Mouse (Mus musculus): ENCODE measurements around the gene Kif22.
"Not testable (repeated sequence)": the region's sequence is repeated elsewhere in the genome, so short reads cannot be mapped to it uniquely, and the experiment has no call there.

Kif22 gene

GRCm38 (mm10) chr7:127041851-127042672 lies at the start of gene Kif22:
TSS of gene Kif22 (minus strand) at chr7:127042471.
- peak; percentile 87 for DNase-seq

DNA sequence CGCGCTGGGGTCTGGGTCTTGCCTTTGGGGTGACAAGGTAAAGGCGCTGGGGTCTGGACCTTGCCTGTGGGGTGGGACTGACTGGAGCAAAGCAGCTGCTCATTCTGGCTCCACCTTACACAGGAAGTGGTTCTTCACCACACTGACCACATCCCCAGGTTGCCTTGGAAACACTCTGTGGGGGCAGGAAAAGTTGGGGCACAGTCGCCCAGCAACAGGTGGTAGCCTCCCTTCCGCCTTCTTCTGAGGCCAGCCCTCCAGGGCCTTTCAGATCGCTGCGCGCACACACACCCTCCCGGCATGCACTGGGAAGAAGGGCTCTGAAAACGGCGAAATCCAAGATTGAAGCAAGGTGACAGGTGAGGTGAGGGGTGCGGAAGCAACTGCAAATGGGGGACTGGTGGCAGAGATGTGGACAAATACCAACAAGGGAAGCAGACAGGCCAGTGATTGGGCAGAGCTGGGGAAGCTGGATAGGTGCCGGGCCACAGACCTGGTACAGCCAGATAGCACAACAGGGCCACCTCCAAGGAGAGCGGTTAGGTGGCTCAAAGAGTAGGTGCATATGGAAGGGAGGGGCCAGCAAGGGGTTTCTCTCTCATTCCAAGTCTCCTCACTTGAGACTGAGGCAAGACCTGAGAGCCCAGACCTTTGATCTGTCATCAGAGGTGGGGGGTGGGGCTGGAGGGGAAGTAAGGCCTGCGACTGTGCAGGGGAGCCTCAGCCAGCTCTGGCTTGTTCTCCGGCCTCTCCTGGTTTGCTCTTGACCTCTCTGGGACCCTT lies 49.0 kb upstream of the Kif22 start, which contains the start of gene AI467606:
AI467606 (plus strand) TSS at position 246 of the 783 bp plus-strand sequence.
- DNase-seq, result peak; percentile 31

- no peak for DNase-seq
Observed at GRCm38 (mm10) chr7:127090154-127091113, 48.2 kb upstream of the Kif22 start.

DNA sequence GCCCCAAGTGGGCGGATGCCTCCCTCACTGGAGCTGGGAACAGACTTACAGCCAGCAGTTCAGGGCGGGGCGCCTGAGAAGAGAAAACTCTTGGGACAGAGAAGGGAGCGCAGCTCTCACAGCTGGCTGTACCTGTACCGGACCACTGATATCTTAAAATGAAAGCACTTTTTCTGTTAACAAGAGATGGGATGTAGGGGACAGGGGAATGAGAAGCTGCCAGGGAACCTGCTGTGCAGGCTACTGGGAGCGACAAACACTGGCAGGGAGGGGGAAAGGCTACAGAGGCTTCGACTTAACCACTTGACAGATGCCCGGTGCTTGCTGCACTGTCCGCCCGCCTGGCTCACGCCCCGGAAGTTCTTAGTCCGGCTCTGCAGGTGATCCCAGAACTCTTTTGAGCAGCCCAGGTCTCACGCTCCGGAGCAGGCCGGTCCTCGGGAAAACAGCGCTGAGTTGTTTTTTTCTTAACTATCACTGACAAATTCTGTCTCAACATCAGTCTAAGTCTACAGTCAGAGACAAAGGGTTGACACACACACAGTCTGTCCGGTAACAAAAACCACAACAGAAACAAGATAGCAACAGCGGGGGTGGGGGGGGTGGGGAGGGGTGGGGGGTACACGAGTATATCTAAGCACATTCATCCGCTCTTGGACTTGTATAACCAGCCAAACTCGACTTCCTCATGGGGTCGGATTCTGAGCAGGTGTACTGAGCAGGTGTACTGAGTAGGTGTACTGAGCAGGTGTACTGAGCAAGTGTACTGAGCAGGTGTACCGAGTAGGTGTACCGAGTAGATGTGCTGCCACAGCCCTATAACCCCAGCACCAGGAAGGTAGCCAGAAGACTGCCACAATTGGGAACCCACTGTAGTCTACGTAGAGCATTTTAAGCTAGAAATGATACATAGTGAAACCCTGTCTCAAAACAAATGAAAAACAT lies 46.9 kb upstream of the Kif22 start:
- no peak for DNase-seq

- no peak for DNase-seq
Observed at GRCm38 (mm10) chr7:127088083-127088482, 45.8 kb upstream of the Kif22 start.

DNA sequence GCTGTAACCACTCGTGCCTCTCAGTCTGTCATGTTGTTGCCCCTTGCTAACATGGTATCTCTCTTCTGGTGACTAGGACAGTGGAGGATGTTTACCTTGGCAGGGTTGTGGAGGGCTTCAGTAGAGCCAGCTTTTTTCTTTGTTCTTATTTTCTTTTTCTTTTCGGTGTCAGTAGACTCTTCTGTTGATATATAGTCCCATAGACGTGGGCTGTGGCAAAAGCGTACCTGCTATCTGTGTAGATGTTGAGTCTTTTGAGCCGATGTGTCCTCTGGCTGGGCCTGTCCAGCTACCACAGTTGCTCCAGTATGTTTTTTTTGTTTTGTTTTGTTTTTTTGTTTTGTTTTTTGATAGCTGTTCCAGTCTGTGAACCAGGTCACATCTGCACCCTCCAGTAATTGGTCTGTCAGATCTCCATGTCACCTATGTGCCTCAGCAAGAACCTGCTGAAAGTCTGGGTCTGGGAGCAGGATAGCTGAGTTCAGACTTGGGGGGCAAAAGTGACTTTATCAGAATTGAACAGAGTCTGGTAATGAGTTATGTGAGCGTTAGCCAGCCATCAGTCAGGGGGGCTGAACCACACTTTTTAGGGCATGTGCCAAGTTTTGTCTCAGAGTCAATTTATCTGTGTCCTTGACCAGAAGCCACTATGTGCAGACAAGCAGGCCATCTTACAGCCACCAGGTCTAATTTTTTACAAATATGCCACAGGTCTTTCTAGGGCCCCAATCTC lies 45.2 kb upstream of the Kif22 start, which contains the start of gene Zg16:
Zg16 (minus strand) TSS at position 51 of the 733 bp plus-strand sequence.
- not testable (repeated sequence) for DNase-seq

GRCm38 (mm10) chr7:127085751-127086150 lies 43.5 kb upstream of the Kif22 start:
- DNase-seq, result not testable (repeated sequence)

DNA sequence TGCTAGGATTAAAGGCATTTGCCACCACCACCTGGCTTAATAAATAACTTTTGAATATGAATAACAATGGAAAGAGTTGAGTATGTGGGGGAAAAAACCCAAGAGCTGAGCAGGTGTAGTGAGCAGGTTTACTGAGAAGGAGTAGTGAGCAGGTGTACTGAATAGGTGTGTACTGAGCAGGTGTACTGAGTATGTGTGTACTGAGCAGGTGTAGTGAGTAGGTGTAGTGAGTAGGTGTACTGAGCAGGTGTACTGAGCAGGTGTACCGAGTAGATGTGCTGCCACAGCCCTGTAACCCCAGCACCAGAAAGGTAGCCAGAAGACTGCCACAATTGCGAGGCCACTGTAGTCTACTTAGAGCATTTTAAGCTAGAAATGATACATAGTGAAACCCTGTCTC lies 42.5 kb upstream of the Kif22 start:
- DNase-seq, result no peak

DNA sequence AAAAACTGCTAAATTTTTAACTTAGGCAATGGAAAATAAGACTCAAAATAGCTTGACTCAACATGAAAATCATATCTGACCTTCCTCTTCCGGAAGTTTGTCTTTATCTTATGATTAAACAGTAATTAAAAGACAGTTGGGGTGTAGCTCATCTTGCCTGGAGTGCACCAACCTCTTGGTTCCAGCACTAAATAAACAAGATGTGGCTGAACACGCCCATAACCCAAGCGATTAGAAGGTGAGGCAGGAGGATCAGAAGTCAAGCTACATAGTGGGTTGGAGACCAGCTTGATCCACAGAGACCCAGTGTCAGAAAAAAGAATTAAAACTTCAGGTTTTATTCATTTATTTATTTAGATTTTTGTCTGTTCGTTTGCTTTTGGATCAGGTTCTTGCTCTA lies 41.4 kb upstream of the Kif22 start:
- DNase-seq, result no peak

- DNase-seq, result no peak
Observed at GRCm38 (mm10) chr7:127082995-127083394, 40.7 kb upstream of the Kif22 start.

DNA sequence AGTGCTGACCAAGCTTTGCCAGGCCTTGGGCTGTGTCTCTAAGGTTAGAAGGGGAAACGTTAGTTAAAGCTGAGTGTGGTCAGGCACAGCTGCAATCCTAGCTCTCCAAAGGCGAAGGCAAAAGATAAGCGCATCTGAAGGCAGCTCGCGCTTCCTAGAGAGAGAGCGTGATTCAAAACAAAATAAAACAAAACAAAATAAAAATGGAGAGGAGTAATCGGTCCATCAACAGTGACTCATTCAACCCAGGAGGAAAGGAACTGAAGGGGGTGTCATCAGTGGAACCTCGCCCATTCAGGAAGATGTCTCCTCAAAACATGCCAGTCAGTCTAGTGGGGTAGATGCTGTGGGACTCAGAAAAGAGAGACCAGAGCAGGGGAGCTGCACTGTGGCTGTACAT lies 40.0 kb upstream of the Kif22 start:
- no peak for DNase-seq

GRCm38 (mm10) chr7:127080045-127080444 lies 37.8 kb upstream of the Kif22 start:
- no peak for DNase-seq

DNA sequence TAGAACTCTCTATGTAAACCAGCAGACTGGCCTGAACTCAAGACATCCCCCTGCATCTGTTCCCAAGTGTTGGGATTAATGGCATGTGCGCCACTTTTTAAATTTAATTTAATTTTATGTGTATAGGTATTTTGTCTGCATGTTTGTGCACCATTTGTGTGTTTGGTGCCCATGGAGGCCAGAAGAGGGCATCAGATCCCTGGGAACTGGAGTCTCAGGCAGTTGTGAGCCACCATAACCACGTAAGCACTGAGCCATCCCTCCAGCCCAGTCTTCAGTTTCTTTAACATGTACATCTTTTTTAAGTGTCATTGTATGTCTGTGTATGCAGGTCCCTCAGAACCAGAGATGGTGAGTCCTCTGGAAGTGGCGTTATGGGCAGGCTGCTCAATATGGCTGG lies 35.4 kb upstream of the Kif22 start:
- DNase-seq, result no peak

DNA sequence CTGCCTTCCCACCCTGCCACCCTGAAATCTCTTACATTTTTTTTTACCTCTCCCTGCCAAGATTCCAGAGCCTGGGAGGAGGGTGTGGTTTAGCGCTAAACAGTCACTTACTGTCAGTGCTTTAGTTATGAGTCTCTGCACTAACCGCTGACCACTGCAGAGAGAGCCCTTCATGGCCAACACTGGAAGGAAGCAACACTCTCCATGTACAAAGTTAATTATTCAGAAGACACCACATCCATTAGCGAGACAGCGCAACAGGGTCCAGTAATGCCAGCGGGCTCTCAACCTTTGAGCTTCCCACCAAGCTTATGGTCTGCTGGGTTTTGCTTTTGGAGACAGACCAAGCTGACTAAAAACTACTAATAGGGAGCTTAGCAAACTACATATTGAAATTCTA lies 33.9 kb upstream of the Kif22 start:
- DNase-seq, result peak; percentile 78

DNA sequence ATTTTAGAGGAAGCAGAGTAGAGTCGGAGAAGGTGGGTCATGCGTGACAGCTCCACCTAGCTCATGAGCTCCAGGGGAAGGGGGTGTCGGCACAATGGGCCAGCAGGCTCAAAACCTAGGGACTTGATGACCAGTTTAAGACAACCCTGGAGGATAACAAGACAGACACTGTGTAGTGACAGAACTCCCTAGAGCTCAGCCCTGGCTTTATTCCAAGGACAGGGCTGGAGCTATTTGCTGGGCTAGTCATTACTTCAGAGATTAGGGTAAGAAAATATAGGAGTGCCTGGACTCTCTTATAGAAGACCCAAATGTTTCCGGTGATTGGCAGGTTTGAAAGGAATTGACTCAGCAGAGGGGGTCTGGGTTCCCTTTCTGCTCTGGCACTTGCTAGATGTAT lies 30.9 kb upstream of the Kif22 start:
- DNase-seq, result no peak

- no peak for DNase-seq
Observed at GRCm38 (mm10) chr7:127070871-127071413, 28.7 kb upstream of the Kif22 start.

DNA sequence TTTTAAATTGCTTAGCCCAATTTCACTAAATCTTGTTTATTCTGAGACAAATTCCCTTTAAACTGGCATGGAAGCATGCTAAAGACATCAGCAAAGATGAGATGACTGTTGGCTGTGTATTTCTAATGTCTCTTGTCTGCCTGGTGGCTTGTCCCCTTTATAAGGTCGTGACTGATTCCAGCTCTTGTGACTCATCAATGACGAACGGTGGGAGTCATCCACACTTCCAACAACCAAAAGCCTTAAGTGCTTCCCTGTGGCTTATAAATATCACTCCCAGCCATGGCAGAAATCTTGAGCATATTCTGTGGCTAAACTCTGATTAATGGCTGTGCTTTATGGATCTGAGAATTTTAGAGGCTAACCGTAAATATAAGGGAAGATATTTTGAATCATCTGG lies 24.0 kb upstream of the Kif22 start:
- DNase-seq, result no peak

DNA sequence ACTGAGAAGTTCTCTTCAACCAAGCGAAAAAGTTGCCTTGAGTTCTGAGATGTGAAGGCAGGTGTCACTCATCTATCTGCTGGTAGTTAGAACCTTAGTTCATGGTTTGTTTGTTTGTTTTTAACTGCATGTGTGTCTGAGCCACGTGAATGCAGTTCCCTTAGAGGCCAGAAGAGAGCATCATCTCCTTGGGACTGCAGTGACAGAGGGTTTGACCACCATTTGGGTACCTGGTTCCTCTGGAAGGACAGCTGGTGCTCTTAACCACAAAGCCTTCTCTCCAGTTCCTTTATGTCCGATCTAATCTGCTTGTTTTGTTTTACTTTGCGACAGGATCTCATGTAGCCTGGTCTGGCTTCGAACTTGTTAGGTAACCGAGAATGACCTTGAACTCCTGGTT lies 23.3 kb upstream of the Kif22 start:
- no peak for DNase-seq

GRCm38 (mm10) chr7:127055026-127055585 lies 12.8 kb upstream of the Kif22 start:
- DNase-seq, result no peak

DNA sequence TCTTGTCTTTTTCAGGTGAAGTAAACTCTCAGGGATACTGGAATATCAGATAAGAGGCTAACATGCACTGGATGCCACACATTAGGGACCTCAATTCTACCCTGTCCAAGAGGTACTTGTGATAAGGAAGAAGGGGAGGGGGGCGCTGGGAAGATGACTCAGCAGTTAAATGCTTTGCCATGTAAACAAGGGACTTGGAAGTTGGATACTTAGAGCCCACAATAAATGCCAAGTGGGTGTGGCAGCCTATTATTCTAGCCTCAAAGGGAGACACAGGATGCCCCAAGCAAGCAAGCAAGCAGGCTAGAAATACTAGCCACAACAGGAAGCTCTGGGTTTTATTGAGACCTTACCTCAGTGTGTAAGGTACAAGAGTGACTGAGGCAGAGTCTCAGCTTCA lies 11.0 kb downstream of the Kif22 start:
- DNase-seq, result no peak
